8 mouse cellular contexts compared by ENCODE assay signal in genomic region chr6:114397280-114397679, GRCm38 (mm10). TPM values are rescaled to one million over a fixed set of nuclear protein-coding genes. Genes with fewer than 3 reads are reported as not detected.
DNase-seq lines count a peak whose midpoint lies in the region; ATAC-seq and TF ChIP-seq lines count a peak whose summit lies in the region.

No protein-coding gene starts in this region.

- TF ChIP-seq CTCF in heart, adult 2 months (IDR thresholded peaks at IDR 0.05), result no peak
- no peak for TF ChIP-seq CTCF in testis, adult 2 months (IDR thresholded peaks at IDR 0.05; ENCODE audit: control insufficient read depth, insufficient read depth, insufficient replicate concordance, low read depth, low read length)
- no peak for TF ChIP-seq CTCF in stomach, postnatal 0 days (IDR thresholded peaks at IDR 0.05; ENCODE audit: low read depth)

- no peaks in the 10 kb centered on the region; the same call in 1 of the 2 replicates for H3K4me1 ChIP-seq in heart, adult 2 months (ENCODE audit: control insufficient read depth, insufficient read depth, low read length)
- H3K4me1 ChIP-seq in testis, adult 2 months (ENCODE audit: control insufficient read depth, insufficient read depth, low read length), result peaks cover 5% of the 10 kb centered on the region
- H3K4me1 ChIP-seq in liver, embryonic 12.5 days, result peaks cover 8% of the 10 kb centered on the region
- H3K4me1 ChIP-seq in stomach, postnatal 0 days (replicated peaks; ENCODE audit: control insufficient read depth, insufficient read depth), result no peaks in the 10 kb centered on the region

- intact Hi-C loops in heart, adult 2 months (cut with DNase I), result no loop called here
- intact Hi-C loops in heart, postnatal 25 days (cut with DNase I), result no loop called here

- H3K9ac ChIP-seq in heart, adult 2 months (ENCODE audit: low read depth, low read length), result no peak overlapping the region
- H3K9ac ChIP-seq in liver, embryonic 12.5 days, result no peak overlapping the region
- no peak overlapping the region for H3K9ac ChIP-seq in stomach, postnatal 0 days (ENCODE audit: low read length)

- no peak overlapping the region for H3K27ac ChIP-seq in heart, adult 2 months
- H3K27ac ChIP-seq in testis, adult 2 months (ENCODE audit: control insufficient read depth, insufficient read depth, low read depth, low read length), result no peak overlapping the region
- H3K27ac ChIP-seq in liver, embryonic 12.5 days, result no peak overlapping the region
- H3K27ac ChIP-seq in stomach, postnatal 0 days (replicated peaks), result no peak overlapping the region

- peaks cover 9% of the 10 kb centered on the region; the same call in 1 of the 2 replicates for H3K27me3 ChIP-seq in heart, adult 2 months (ENCODE audit: control insufficient read depth, insufficient read depth, low read length)
- H3K27me3 ChIP-seq in testis, adult 2 months (ENCODE audit: control insufficient read depth, insufficient read depth, low read length), result peaks cover 2% of the 10 kb centered on the region; the same call in 1 of the 2 replicates
- peaks cover 70% of the 10 kb centered on the region for H3K27me3 ChIP-seq in liver, embryonic 12.5 days (replicated peaks)
- peaks cover 2% of the 10 kb centered on the region; the same call in 1 of the 2 replicates for H3K27me3 ChIP-seq in stomach, postnatal 0 days (ENCODE audit: control insufficient read depth, insufficient read depth, low read length)

- TF ChIP-seq EP300 in heart, adult 2 months (IDR thresholded peaks at IDR 0.05; ENCODE audit: insufficient read depth, low read depth, low read length), result no peak
- TF ChIP-seq EP300 in stomach, postnatal 0 days (optimal IDR thresholded peaks at IDR 0.05), result no peak

- H3K9me3 ChIP-seq in liver, embryonic 12.5 days (replicated peaks), result no peaks in the 10 kb centered on the region
- H3K9me3 ChIP-seq in stomach, postnatal 0 days (ENCODE audit: control insufficient read depth, low read length), result no peaks in the 10 kb centered on the region

- WGBS in heart, adult 2 months, result 30% methylated on average over 11 of the region's 11 CpGs
- 12% methylated on average over 11 of the region's 11 CpGs for WGBS in liver, embryonic 12.5 days (ENCODE audit: insufficient replicate concordance)
- WGBS in stomach, postnatal 0 days, result 17% methylated on average over 11 of the region's 11 CpGs

- H3K36me3 ChIP-seq in heart, adult 2 months (ENCODE audit: control insufficient read depth, insufficient read depth, low read length), result no peaks in the 10 kb centered on the region
- H3K36me3 ChIP-seq in testis, adult 2 months (ENCODE audit: control insufficient read depth, insufficient read depth, low read length), result no peaks in the 10 kb centered on the region
- no peaks in the 10 kb centered on the region for H3K36me3 ChIP-seq in liver, embryonic 12.5 days
- no peaks in the 10 kb centered on the region for H3K36me3 ChIP-seq in stomach, postnatal 0 days (ENCODE audit: control insufficient read depth, insufficient read depth, low read length)

- no peaks in the 10 kb centered on the region for H3K79me2 ChIP-seq in heart, adult 2 months (replicated peaks; ENCODE audit: control insufficient read depth, insufficient read depth, low read length)

- TF ChIP-seq POLR2A in heart, adult 2 months (IDR thresholded peaks at IDR 0.05; ENCODE audit: insufficient read depth, low read depth, low read length), result no peak
- no peak for TF ChIP-seq POLR2A in testis, adult 2 months (IDR thresholded peaks at IDR 0.05; ENCODE audit: control insufficient read depth, low read depth, low read length)

- peak overlapping the region; percentile 42 for H3K4me3 ChIP-seq in heart, adult 2 months
- peak overlapping the region; percentile 44 for H3K4me3 ChIP-seq in testis, adult 2 months (ENCODE audit: control insufficient read depth, low read depth, low read length)
- H3K4me3 ChIP-seq in liver, embryonic 12.5 days, result peak overlapping the region; percentile 45; the same call in 1 of the 2 replicates
- H3K4me3 ChIP-seq in stomach, postnatal 0 days (ENCODE audit: low read depth, low read length), result peak overlapping the region; percentile 43

- DNase-seq in heart, adult 2 months, result no peak
- no peak for DNase-seq in heart, postnatal 25 days (ENCODE audit: low spot score)
- no peak for DNase-seq in testis, postnatal 10 days (ENCODE audit: low spot score)
- no peak for DNase-seq in stomach, postnatal 0 days (ENCODE audit: low spot score)
- DNase-seq in cerebellum, adult 9-10 months, result no peak
- DNase-seq in spleen, postnatal 14 days (ENCODE audit: low spot score in 2 of 2), result no peak

- no peak for ATAC-seq in liver, embryonic 12.5 days
- ATAC-seq in stomach, postnatal 0 days (ENCODE audit: low FRiP score, low TSS enrichment), result no peak

- H3K4me2 ChIP-seq in liver, embryonic 12.5 days, result peak overlapping the region; percentile 69
- peak overlapping the region; percentile 74 for H3K4me2 ChIP-seq in stomach, postnatal 0 days (replicated peaks; ENCODE audit: low read depth)

RNA-seq across cellular contexts. Expression of gene Hrh1, which starts 0.5 kb away (rescaled TPM):
- under 1 TPM; 0.36 to 0.47 TPM for total RNA-seq in heart, adult 2 months (2021)
- 0.20 and 0.41 TPM in 2 replicates for polyA plus RNA-seq in heart, adult 2 months (2012; rRNA removed)
- under 1 TPM; 0.29 to 0.42 TPM for total RNA-seq in heart, postnatal 25 days (2021)
- polyA plus RNA-seq in testis, adult 2 months (2012; rRNA removed), result 0.48 and 0.73 TPM in 2 replicates
- not detected in 2 replicates for polyA plus RNA-seq in liver, embryonic 12.5 days (2016; fragmentation: Nextera tagmentation; extraction: Ambion mirVana)
- polyA plus RNA-seq in stomach, postnatal 0 days (2015; fragmentation: Nextera tagmentation; extraction: Ambion mirVana), result 0.06 TPM in 2 replicates
